Mouse (Mus musculus) thymus, postnatal 0 days (tissue): Measurements from ENCODE around the gene Gm7168. TPM values are rescaled to one million over a fixed set of nuclear protein-coding genes. Genes with fewer than 3 reads are reported as not detected.
"Not testable (repeated sequence)": the region's sequence is repeated elsewhere in the genome, so short reads cannot be mapped to it uniquely, and the experiment has no call there.

Experiments
- DNase-seq: peaks from one replicate; pipeline ENCODE4 v3.0.0-alpha.2; 2015; ENCODE audit warnings: low spot score
- polyA plus RNA-seq: library from polyadenylated mRNA; unstranded; fragments of >200 nt; fragmentation: Nextera tagmentation; extraction: Ambion mirVana; gene quantifications from 2 replicates; pipeline ENCODE4 v1.2.1, GENCODE M21; 2015

The Gm7168 gene
- polyA plus RNA-seq, 1 experiment from 2014 or later, result not detected

DNA sequence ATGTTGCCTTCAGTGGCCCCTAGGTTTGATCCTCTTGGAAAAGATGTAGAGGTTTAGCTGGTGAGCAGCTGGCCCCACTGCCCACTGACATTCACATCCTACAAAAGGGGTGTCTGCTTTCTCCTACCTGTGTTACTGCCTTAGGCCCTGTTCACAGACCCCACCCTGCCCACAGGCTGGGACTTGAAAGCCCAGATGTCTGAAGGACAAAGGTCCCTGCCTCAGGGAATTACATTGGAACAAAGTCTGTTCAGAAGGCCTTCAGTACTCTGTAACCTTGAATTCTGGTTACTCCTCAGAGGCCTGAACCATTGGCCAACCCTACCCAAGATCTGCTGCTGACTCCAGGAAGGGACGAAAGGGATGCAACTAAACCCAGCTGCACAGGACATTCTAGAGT, 39.5 kb downstream of the Gm7168 start:
- DNase-seq, result no peak

DNA sequence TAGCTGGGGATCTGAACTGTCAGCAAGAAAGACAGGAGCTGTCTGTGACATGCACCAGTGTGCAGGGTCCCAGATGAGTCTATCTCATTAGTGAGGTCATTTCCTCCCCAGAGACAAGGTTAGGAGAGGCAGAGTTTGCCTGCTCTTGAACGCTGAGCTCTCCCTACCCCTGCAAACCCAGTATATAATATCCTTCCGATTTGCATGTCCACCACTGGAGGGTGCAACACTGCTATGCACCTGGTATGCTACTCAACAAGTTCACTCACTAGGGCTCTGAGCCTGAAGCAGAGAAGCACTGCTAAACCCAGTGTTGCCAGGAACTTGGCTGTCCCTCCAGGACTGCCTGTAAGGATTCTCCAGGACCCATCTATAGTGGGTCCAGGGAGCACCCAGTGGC, 45.3 kb downstream of the Gm7168 start:
- DNase-seq, result not testable (repeated sequence)

Other genes with a start within 250 kb of the Gm7168 start
- 20.8 and 29.9 TPM in 2 replicates for gene Afdn, start 187.8 kb upstream of the Gm7168 start, polyA plus RNA-seq
- 0.58 and 0.77 TPM in 2 replicates for gene Tcte2, start 186.5 kb upstream of the Gm7168 start, polyA plus RNA-seq
- not detected in 2 replicates for gene Gm7356, start 55.3 kb downstream of the Gm7168 start, polyA plus RNA-seq
- not detected in 2 replicates for gene Gm7358, start 111.2 kb downstream of the Gm7168 start, polyA plus RNA-seq